Mouse (Mus musculus): Measurements from ENCODE around the gene Muc4.

The Muc4 gene

GRCm38 (mm10) chr16:32807408-32808185, 71.9 kb downstream of the Muc4 start:
- DNase-seq = peak; percentile 32

GRCm38 (mm10) chr16:32810321-32810720, 74.6 kb downstream of the Muc4 start, which contains the start of gene Smbd1:
Gene Smbd1 (minus strand): TSS chr16:32810477.
- no peak for DNase-seq

GRCm38 (mm10) chr16:32812888-32813361, 77.2 kb downstream of the Muc4 start:
- peak; percentile 88 for DNase-seq

GRCm38 (mm10) chr16:32813362-32813761, 77.7 kb downstream of the Muc4 start:
- DNase-seq = no peak

GRCm38 (mm10) chr16:32813771-32814170, 78.1 kb downstream of the Muc4 start:
- no peak for DNase-seq

- DNase-seq = peak; percentile 62
These were observed 78.9 kb downstream of the Muc4 start for GRCm38 (mm10) chr16:32814539-32814938.

- peak; percentile 81 for DNase-seq
These were observed 79.5 kb downstream of the Muc4 start for GRCm38 (mm10) chr16:32815160-32815605.

- DNase-seq = no peak
These were observed 82.3 kb downstream of the Muc4 start for GRCm38 (mm10) chr16:32818036-32818435.

GRCm38 (mm10) chr16:32818441-32818840, 82.8 kb downstream of the Muc4 start:
- DNase-seq = no peak

- DNase-seq = no peak
These were observed 86.2 kb downstream of the Muc4 start for GRCm38 (mm10) chr16:32821772-32822449.

- no peak for DNase-seq
These were observed 86.8 kb downstream of the Muc4 start for GRCm38 (mm10) chr16:32822450-32822827.

- no peak for DNase-seq
These were observed 87.2 kb downstream of the Muc4 start for GRCm38 (mm10) chr16:32822881-32823280.

GRCm38 (mm10) chr16:32823487-32823886, 87.8 kb downstream of the Muc4 start:
- no peak for DNase-seq

- DNase-seq = no peak
These were observed 88.4 kb downstream of the Muc4 start for GRCm38 (mm10) chr16:32824061-32824460.

- DNase-seq = no peak
These were observed 89.7 kb downstream of the Muc4 start for GRCm38 (mm10) chr16:32825380-32825779.

- no peak for DNase-seq
These were observed 90.8 kb downstream of the Muc4 start for GRCm38 (mm10) chr16:32826521-32826920.

GRCm38 (mm10) chr16:32829104-32829503, 93.4 kb downstream of the Muc4 start:
- DNase-seq = no peak

GRCm38 (mm10) chr16:32831501-32831900, 95.8 kb downstream of the Muc4 start:
- DNase-seq = no peak

All from kidney, postnatal 14 days (tissue).